Mouse (Mus musculus): ENCODE measurements around the gene Nhsl2. TPM values are rescaled to one million over a fixed set of nuclear protein-coding genes. Genes with fewer than 3 reads are reported as not detected.

The Nhsl2 gene
- polyA plus RNA-seq, 1 experiment from 2014 or later = 14.8 TPM

GRCm38 (mm10) chrX:101943743-101944142 lies 94.6 kb downstream of the Nhsl2 start:
- 57% methylated on average over 2 of the region's 2 CpGs for whole genome bisulfite sequencing
- Histone ChIP-seq H3K36me3 (replicated peaks; ENCODE audit: control insufficient read depth, insufficient read depth, low read depth, low read length) (no peaks in the 10 kb centered on the region), H3K9me3 (replicated peaks; ENCODE audit: control insufficient read depth, low read length) (no peaks in the 10 kb centered on the region), H3K9ac (replicated peaks; ENCODE audit: low read length) (no peak overlapping the region), H3K27ac (replicated peaks; ENCODE audit: low read depth, low read length) (no peak overlapping the region), H3K4me1 (ENCODE audit: control insufficient read depth, insufficient read depth, low read length) (no peaks in the 10 kb centered on the region), H3K4me3 (ENCODE audit: low read depth, low read length) (no peak overlapping the region), H3K4me2 (ENCODE audit: low read depth, low read length) (no peak overlapping the region), H3K27me3 (ENCODE audit: control insufficient read depth, insufficient read depth, low read length) (peaks cover 2% of the 10 kb centered on the region; the same call in 1 of the 2 replicates)
- DNase-seq (ENCODE audit: low spot score) (no peak), ATAC-seq (replicated peaks; ENCODE audit: insufficient number of reproducible peaks, low FRiP score, low TSS enrichment, low read depth) (no peak)

DNA sequence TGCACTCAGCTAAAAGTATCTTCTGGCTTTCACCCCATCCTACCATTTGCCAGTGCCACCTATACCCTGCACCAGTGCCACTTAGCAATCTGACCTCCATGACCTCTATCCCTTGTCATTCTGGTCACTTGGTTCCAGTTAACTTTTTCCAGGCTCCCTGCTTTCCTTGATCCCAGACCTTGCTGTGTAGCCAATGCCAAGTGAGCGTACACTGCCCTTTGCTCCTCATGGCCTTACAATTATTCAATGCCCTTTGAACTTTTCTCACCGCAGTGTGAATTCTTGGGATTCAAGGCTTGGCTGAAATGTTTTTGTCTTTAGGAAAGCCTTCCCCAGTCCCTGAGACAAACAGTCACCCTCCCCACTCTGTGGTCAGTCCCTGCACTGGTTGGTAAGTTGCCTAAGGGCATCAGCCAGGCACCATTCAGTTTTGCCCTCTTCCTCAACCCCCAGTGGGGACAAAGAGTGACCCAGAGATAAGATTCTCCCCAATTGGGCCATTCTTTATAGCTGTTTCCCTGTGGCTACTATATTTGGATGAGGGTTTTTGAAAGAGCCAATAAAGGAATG lies 95.7 kb downstream of the Nhsl2 start:
- no peak overlapping the region for H3K9ac ChIP-seq (replicated peaks; ENCODE audit: low read length)
- no peaks in the 10 kb centered on the region for H3K36me3 ChIP-seq (replicated peaks; ENCODE audit: control insufficient read depth, insufficient read depth, low read depth, low read length)
- H3K9me3 ChIP-seq (replicated peaks; ENCODE audit: control insufficient read depth, low read length) = no peaks in the 10 kb centered on the region
- no peak overlapping the region for H3K4me3 ChIP-seq (ENCODE audit: low read depth, low read length)
- H3K4me2 ChIP-seq (ENCODE audit: low read depth, low read length) = no peak overlapping the region
- H3K4me1 ChIP-seq (ENCODE audit: control insufficient read depth, insufficient read depth, low read length) = no peaks in the 10 kb centered on the region
- DNase-seq (ENCODE audit: low spot score) = no peak
- WGBS = 56% methylated on average over 2 of the region's 2 CpGs
- no peak overlapping the region for H3K27ac ChIP-seq (replicated peaks; ENCODE audit: low read depth, low read length)
- no peak for ATAC-seq (replicated peaks; ENCODE audit: insufficient number of reproducible peaks, low FRiP score, low TSS enrichment, low read depth)
- peaks cover 2% of the 10 kb centered on the region; the same call in 1 of the 2 replicates for H3K27me3 ChIP-seq (ENCODE audit: control insufficient read depth, insufficient read depth, low read length)

DNA sequence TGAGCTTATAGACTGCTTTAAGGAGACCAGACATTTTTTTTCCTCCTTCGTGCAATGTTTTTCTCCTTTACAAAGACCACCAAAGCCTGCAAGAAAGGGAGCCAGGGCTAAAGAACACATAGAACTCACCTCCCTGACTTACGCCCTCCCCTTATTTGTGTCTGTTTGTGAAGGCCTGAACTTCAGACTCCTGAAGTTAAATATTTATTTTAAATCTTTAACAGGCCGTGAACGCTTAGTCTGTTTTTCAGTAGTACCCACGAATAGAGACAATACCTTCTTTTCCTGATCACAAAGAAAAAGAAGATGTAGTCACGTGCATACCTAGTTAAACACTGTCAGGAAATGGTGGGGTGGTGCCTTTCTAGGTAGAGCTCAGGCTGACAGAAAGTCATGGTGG lies 103.3 kb downstream of the Nhsl2 start:
- H3K9me3 ChIP-seq (replicated peaks; ENCODE audit: control insufficient read depth, low read length) = no peaks in the 10 kb centered on the region
- no peak overlapping the region for H3K4me3 ChIP-seq (ENCODE audit: low read depth, low read length)
- no peaks in the 10 kb centered on the region for H3K36me3 ChIP-seq (replicated peaks; ENCODE audit: control insufficient read depth, insufficient read depth, low read depth, low read length)
- DNase-seq (ENCODE audit: low spot score) (no peak), ATAC-seq (replicated peaks; ENCODE audit: insufficient number of reproducible peaks, low FRiP score, low TSS enrichment, low read depth) (no peak)
- peaks cover 3% of the 10 kb centered on the region; the same call in 1 of the 2 replicates for H3K27me3 ChIP-seq (ENCODE audit: control insufficient read depth, insufficient read depth, low read length)
- H3K4me1 ChIP-seq (ENCODE audit: control insufficient read depth, insufficient read depth, low read length) = no peaks in the 10 kb centered on the region
- H3K27ac ChIP-seq (replicated peaks; ENCODE audit: low read depth, low read length) = no peak overlapping the region
- no peak overlapping the region for H3K4me2 ChIP-seq (ENCODE audit: low read depth, low read length)
- H3K9ac ChIP-seq (replicated peaks; ENCODE audit: low read length) = no peak overlapping the region
- 82% methylated on average over 6 of the region's 6 CpGs for WGBS

DNA sequence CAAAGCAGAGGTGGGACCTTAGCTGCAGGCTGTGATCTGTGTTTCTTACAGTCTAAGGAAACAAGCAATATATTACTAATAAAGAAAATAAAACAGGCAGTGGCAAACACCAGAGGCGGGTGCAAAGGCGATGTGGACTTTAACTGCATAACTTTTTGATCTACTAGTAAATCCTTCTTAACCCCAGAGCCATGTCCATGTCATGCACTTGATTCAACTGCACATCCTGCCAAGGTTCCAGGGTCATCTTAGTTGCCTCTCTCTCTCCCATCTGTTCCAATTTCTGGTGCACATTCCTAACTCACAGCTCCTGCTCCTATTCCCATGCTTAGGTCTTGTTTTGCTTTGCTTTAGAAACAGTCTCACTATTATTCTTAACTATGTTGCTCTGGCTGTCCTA lies 104.1 kb downstream of the Nhsl2 start:
- H3K4me1 ChIP-seq (ENCODE audit: control insufficient read depth, insufficient read depth, low read length) = no peaks in the 10 kb centered on the region; the same call in 1 of the 2 replicates
- no peaks in the 10 kb centered on the region for H3K36me3 ChIP-seq (replicated peaks; ENCODE audit: control insufficient read depth, insufficient read depth, low read depth, low read length)
- WGBS = 87% methylated on average over 2 of the region's 2 CpGs
- H3K27ac ChIP-seq (replicated peaks; ENCODE audit: low read depth, low read length) = no peak overlapping the region
- no peak overlapping the region for H3K4me3 ChIP-seq (ENCODE audit: low read depth, low read length)
- ATAC-seq (replicated peaks; ENCODE audit: insufficient number of reproducible peaks, low FRiP score, low TSS enrichment, low read depth) = no peak
- H3K4me2 ChIP-seq (ENCODE audit: low read depth, low read length) = no peak overlapping the region
- no peak overlapping the region for H3K9ac ChIP-seq (replicated peaks; ENCODE audit: low read length)
- no peaks in the 10 kb centered on the region for H3K9me3 ChIP-seq (replicated peaks; ENCODE audit: control insufficient read depth, low read length)
- H3K27me3 ChIP-seq (ENCODE audit: control insufficient read depth, insufficient read depth, low read length) = peaks cover 3% of the 10 kb centered on the region; the same call in 1 of the 2 replicates
- DNase-seq (ENCODE audit: low spot score) = no peak

GRCm38 (mm10) chrX:101953787-101954491 lies 104.8 kb downstream of the Nhsl2 start:
- WGBS = 13% methylated on average over 30 of the region's 30 CpGs
- Histone ChIP-seq H3K4me3 (ENCODE audit: low read depth, low read length) (peak overlapping the region; percentile 22; the same call in 1 of the 2 replicates), H3K27ac (replicated peaks; ENCODE audit: low read depth, low read length) (no peak overlapping the region), H3K9me3 (replicated peaks; ENCODE audit: control insufficient read depth, low read length) (no peaks in the 10 kb centered on the region), H3K9ac (replicated peaks; ENCODE audit: low read length) (peak overlapping the region; percentile 39), H3K27me3 (ENCODE audit: control insufficient read depth, insufficient read depth, low read length) (peaks cover 3% of the 10 kb centered on the region; the same call in 1 of the 2 replicates), H3K36me3 (replicated peaks; ENCODE audit: control insufficient read depth, insufficient read depth, low read depth, low read length) (no peaks in the 10 kb centered on the region), H3K4me2 (ENCODE audit: low read depth, low read length) (peak overlapping the region; percentile 54), H3K4me1 (ENCODE audit: control insufficient read depth, insufficient read depth, low read length) (no peaks in the 10 kb centered on the region; the same call in 1 of the 2 replicates)
- ATAC-seq (replicated peaks; ENCODE audit: insufficient number of reproducible peaks, low FRiP score, low TSS enrichment, low read depth) (peak; percentile 97), DNase-seq (ENCODE audit: low spot score) (peak; percentile 88)

GRCm38 (mm10) chrX:101954492-101954851 lies 105.3 kb downstream of the Nhsl2 start:
- H3K4me1 ChIP-seq (ENCODE audit: control insufficient read depth, insufficient read depth, low read length) = no peaks in the 10 kb centered on the region; the same call in 1 of the 2 replicates
- no peaks in the 10 kb centered on the region for H3K36me3 ChIP-seq (replicated peaks; ENCODE audit: control insufficient read depth, insufficient read depth, low read depth, low read length)
- peaks cover 3% of the 10 kb centered on the region; the same call in 1 of the 2 replicates for H3K27me3 ChIP-seq (ENCODE audit: control insufficient read depth, insufficient read depth, low read length)
- H3K27ac ChIP-seq (replicated peaks; ENCODE audit: low read depth, low read length) = no peak overlapping the region
- H3K4me2 ChIP-seq (ENCODE audit: low read depth, low read length) = no peak overlapping the region
- H3K9me3 ChIP-seq (replicated peaks; ENCODE audit: control insufficient read depth, low read length) = no peaks in the 10 kb centered on the region
- DNase-seq (ENCODE audit: low spot score) (no peak), ATAC-seq (replicated peaks; ENCODE audit: insufficient number of reproducible peaks, low FRiP score, low TSS enrichment, low read depth) (peak; percentile 83)
- no peak overlapping the region for H3K4me3 ChIP-seq (ENCODE audit: low read depth, low read length)
- WGBS = 37% methylated on average over 6 of the region's 6 CpGs
- no peak overlapping the region; the same call in 1 of the 2 replicates for H3K9ac ChIP-seq (replicated peaks; ENCODE audit: low read length)

- DNase-seq (ENCODE audit: low spot score) (no peak), ATAC-seq (replicated peaks; ENCODE audit: insufficient number of reproducible peaks, low FRiP score, low TSS enrichment, low read depth) (no peak)
- Histone ChIP-seq H3K9ac (replicated peaks; ENCODE audit: low read length) (no peak overlapping the region), H3K4me3 (ENCODE audit: low read depth, low read length) (no peak overlapping the region), H3K4me1 (ENCODE audit: control insufficient read depth, insufficient read depth, low read length) (no peaks in the 10 kb centered on the region; the same call in 1 of the 2 replicates), H3K27ac (replicated peaks; ENCODE audit: low read depth, low read length) (no peak overlapping the region), H3K27me3 (ENCODE audit: control insufficient read depth, insufficient read depth, low read length) (peaks cover 3% of the 10 kb centered on the region; the same call in 1 of the 2 replicates), H3K36me3 (replicated peaks; ENCODE audit: control insufficient read depth, insufficient read depth, low read depth, low read length) (no peaks in the 10 kb centered on the region), H3K9me3 (replicated peaks; ENCODE audit: control insufficient read depth, low read length) (no peaks in the 10 kb centered on the region), H3K4me2 (ENCODE audit: low read depth, low read length) (no peak overlapping the region)
- 83% methylated on average over 4 of the region's 4 CpGs for WGBS
Observed at GRCm38 (mm10) chrX:101961848-101962247, 112.7 kb downstream of the Nhsl2 start.

DNA sequence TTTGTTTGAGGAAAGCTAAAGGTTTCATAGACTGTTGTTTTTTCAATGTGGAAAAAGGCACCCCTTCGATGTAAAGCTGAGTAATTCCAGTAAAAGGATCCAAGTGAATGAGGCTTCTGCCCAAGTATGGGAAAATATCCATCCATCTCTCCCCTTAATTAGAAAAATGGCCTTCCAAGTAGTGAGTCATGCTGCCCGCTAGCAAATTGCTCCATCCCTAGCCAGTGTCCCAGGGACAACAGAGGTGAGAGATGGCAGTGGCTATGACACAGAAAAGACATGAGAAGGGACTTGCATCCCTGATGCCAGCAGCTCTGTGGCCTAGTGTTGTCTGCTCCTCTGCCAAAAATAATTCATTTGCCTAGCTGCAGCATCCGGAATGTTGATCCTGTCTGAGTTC lies 114.5 kb downstream of the Nhsl2 start:
- Histone ChIP-seq H3K4me2 (ENCODE audit: low read depth, low read length) (no peak overlapping the region), H3K4me1 (ENCODE audit: control insufficient read depth, insufficient read depth, low read length) (no peaks in the 10 kb centered on the region), H3K27ac (replicated peaks; ENCODE audit: low read depth, low read length) (no peak overlapping the region), H3K9ac (replicated peaks; ENCODE audit: low read length) (no peak overlapping the region), H3K4me3 (ENCODE audit: low read depth, low read length) (no peak overlapping the region), H3K9me3 (replicated peaks; ENCODE audit: control insufficient read depth, low read length) (no peaks in the 10 kb centered on the region), H3K27me3 (ENCODE audit: control insufficient read depth, insufficient read depth, low read length) (peaks cover 3% of the 10 kb centered on the region; the same call in 1 of the 2 replicates), H3K36me3 (replicated peaks; ENCODE audit: control insufficient read depth, insufficient read depth, low read depth, low read length) (no peaks in the 10 kb centered on the region)
- 78% methylated on average over 3 of the region's 3 CpGs for WGBS
- ATAC-seq (replicated peaks; ENCODE audit: insufficient number of reproducible peaks, low FRiP score, low TSS enrichment, low read depth) (no peak), DNase-seq (ENCODE audit: low spot score) (no peak)

All from embryonic facial prominence, embryonic 11.5 days (tissue).